Mouse (Mus musculus) liver, adult (tissue): ENCODE results near the gene Dnm3.

Experiments used
- GATA4 ChIP-seq: IDR thresholded peaks from 2 replicates; pipeline ENCODE4 v1.6.1; 2014; ENCODE audit warnings: mild to moderate bottlenecking, low read length; ENCODE audit not compliant: insufficient replicate concordance

Dnm3 gene

DNA sequence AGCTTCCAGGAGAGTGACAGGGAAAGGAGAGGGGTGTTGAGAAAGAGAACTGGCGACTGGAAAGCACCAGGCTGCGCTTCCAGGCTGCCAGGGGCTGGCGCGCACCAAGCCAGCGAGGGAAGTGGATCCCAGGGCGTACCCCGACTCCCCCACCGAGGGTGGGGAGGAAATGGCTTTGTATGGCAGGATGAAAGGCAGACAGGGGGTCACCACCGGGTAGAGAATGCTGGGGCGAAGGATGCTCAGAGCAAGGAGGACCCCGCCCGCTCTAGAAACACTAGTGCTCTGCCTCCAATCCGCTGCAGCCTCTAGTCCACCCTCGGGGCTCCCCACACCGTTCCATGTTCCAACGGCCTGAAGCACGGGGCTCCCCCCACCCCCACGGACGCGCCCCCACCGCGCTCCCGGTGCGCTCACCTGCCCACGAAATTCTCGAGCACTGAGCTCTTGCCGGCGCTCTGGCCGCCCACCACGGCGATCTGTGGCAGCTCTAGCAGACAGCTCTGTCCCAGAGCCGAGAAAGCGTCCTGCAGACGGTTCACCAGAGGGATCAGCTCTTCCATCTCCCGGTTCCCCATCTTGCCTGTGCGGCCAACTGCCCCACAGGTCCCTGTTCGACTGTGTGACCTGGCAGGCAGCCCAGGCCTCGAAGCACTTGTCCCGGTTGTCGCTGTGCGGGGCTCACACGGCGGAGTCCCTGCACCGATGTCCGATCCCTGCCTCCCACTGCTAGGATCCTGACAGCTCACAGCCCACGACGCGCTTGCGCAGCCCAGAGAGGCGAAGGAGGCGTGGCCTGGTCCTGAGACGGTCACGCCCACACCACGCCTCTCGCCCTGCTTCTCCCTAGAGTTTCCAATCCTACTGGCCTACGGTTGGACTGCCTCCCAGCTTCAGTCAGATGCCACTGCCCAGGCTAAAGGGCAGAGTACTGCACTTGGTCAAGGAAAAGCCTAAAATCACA lies at the start of gene Dnm3:
Dnm3 (minus strand) TSS at position 789 of the 964 bp plus-strand sequence.
- TF ChIP-seq GATA4: no peak

DNA sequence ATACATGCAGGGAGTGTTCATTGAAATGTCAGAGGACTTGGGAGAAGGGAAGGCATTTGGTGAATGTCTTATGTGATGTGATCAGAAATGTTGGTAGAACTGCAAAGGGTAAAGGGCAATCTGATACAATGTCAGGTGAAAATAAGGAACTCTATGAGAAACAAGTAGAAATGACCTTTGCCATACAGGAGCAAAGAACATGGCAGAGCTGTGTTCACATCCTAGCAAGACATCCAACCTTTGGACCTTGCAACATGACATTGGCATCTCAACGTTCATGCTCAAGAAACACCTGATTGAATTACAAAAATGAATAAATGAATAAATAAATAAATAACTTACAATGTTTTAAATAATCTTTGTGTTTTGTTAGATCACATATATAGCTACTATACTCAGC lies 37.3 kb upstream of the Dnm3 start:
- TF ChIP-seq GATA4: no peak

DNA sequence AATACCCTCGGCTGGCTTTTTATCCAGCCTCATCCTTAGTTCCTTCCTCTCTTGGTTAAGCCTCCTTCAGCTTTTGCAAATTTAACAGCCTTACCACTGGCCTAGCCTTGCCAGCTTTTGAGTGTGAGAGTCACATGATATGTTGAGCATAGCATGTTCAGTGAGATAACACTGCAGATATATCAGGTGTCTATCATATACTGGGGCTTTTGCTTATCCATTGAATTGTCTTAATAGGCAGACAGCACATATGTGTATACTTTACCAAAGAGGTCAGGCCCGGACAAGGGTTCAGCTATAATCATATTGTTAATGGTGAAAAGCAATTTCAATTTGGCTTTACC lies 32.2 kb upstream of the Dnm3 start:
- TF ChIP-seq GATA4: no peak

DNA sequence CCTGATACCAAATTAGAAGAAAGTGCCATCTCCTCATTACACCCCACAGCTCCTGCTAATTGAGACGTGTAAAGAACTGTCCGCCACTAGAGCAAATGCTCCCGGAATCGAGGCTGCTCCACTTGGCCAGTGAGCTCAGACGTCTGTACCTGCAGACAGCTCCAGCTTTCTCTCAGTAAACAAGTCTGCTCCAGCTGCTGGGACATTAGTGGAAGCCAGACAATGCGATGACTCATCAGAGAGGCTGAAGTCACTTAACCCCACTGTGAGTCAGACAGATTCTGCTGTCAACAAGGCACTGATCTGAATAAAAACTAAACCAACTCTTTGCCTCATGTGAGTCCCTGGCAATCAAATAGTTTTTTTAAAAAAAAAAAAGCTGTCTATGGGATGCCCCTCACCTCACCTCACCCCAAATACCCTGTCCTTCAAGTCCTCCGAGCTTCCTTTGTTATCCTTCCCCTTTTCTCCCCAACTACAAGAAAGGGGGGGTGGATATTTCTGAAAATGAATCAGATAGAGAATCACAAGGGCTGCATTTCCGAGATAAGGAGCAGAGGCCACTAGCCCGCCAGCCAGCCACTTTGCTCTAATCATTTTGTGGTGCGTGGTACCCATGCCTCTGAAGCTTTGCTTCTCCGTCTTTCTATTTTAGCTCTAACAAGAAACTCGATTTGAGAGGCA lies 31.6 kb upstream of the Dnm3 start:
- TF ChIP-seq GATA4: no peak

DNA sequence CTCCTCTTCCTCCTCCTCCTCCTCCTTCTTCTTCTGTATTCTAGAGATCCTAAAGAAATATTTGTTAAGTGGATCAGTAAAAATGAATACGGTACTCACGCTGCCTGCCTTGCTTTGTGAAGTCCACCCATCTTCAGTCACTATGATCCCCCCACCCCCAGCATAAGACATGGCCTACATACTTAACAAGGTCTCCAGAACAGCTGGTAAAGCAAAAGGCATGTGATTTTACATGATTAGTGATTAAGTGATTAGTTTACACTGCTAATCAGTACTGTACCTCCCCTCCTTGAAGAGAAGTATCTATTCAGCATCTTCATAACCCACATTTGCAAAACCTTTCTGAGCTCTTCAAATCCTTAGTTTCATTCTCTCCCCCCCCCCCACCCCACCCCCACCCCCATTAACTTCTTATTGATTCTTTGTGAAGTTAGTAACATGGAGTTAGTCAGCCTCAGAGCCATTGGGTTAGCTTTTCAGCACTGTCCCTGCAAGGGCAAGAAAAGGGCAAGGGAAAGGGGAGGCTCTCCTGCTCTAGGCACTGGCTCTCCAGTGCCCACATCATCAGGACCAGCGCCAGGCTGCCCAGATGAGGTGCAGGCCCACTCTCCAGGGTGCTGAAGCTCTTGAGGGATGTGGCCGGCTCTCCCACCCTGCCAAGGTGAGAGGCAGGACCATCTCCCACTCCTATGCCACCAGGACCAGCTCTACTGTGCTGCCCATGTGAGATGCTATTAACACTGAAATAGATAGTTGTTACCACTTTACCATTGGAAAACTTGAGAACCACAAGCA lies 30.6 kb upstream of the Dnm3 start:
- no peak for TF ChIP-seq GATA4

DNA sequence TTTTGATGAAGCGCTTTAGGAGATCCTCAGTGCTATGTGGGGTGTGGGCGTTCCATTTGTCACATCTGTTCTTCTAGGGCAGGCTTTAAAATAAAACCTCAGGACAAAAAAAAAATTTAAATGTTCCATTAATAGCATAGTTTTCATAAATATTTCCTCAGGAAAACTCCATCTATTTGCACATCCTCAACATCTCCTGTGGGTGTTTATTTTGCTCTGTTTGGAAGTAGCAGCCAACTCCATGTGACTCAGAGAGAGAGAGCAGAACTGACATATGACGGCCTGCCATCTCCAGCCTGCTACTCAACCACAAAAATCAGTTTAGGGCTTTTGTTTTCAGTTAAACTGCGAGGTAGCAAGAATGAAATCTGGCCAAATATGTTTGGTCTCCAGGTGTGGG lies 28.7 kb upstream of the Dnm3 start:
- TF ChIP-seq GATA4: no peak

DNA sequence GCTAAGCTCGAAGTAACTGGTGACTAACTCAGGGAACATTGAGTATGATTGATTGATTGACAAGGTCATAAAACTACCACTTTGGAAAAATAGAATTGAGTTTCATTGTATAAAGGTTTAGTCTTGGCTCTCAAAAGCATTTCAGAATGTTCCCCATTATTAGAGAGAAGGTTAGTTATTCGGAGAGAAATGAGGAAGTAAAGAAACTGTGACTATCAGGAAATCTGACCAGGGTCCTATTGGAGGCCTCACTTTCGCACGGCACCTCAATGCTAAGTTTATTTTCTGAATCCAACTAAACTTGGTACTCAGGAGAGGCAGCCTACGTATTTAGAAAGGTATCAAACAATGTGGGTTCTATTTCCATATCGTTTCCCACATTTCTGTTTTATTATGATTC lies 27.8 kb upstream of the Dnm3 start:
- no peak for TF ChIP-seq GATA4

DNA sequence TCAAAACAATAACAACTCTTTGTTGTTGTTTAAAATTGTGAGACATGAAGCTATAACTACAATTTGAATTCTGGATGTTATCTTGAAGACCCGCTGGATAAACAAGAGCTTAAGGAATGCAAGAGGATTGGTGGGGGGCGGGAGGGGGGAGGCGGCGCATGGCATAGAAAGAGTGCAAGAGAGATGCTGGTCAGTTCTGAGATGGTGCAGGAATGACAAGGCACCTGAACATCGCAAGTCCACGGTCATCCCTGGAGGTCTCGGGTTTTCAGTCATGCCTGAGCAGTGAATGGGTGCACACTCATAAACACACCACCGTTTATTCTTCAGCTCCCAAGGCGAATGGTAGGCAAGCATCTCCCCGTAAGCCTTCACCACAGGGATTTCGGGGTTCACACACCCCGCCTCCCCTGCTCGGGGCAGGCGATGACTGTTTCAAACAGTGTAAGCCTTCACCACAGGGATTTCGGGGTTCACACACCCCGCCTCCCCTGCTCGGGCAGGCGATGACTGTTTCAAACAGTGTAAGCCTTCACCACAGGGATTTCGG lies 1.2 kb downstream of the Dnm3 start:
- TF ChIP-seq GATA4: no peak

DNA sequence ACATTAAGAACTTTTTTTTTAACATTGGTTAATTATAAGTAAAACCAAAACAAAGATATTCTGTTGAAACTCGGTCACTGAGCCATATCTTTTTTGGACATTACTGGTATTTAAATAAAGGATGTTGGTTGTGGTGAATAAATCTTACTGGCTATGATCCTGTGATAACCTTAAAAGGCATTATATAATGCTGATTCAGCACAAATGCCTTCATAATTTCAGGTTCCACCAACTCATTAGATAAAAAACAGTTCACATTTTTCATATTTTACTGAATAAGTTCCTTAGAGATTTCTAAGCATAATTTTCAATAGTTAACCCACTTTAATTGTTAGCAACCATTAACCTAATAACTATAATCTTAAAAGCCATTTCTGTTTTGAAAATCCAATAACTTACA lies 4.9 kb downstream of the Dnm3 start:
- TF ChIP-seq GATA4: no peak

DNA sequence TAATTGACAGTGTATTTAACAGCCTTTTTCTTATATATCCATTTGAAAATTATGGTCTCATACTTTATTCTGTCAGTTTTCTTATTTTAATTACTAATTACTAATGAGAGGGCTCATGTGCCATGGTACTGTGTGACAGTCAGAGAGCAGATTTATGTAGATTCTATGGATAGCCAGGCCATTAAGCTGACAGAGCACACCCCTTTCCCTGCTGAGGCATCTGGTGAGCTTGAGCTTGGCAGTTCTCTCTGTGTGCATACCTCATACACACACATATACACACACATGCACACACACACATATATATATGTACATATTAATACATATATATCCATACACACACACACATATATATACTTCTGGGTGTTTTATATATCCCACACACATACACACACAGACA lies 6.7 kb downstream of the Dnm3 start:
- TF ChIP-seq GATA4: no peak

DNA sequence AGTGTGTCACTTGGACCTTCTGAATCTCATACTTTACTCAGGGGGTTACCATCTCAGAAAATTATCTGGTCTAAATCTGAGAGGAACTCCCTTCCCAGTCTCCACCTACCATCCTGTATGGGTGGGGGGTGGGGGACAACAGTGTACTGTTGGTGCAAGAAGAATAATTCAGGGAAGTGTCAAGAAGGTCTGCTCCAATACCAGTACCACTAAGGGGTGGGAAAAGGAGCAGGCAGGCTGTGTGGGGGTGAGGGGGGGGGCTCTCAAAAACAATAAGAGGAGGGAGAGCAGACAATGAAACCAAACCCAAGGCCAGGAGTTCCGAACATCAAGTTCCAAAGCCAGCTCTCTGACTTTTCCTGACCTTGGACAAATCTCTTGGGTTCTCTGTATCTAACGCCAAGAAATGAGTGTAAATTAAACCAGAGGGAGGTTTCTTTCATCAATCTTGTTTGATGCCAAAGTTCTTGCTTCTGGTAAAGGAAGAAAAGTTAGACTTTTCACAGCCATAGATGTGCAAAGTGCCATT lies 8.0 kb downstream of the Dnm3 start:
- TF ChIP-seq GATA4: no peak

DNA sequence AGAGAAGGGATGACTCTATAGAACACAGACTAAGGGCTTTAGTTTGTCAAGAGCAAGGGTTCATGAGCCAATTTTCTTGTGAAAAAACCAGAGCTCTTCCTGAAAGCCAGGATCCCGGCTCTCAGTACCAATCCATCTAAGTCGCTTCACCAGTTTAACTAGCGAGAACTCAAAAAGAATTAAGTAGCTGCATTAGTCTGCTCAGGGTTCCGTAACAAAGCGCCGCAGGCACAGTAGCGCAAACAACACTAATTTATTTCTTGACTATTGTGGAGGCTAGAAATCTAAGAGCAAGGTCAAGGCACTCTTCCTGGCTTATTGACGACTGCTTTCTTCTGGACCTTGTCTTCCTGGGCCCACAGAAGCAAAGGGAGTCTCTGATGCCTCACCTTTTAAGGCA lies 14.2 kb downstream of the Dnm3 start:
- no peak for TF ChIP-seq GATA4

DNA sequence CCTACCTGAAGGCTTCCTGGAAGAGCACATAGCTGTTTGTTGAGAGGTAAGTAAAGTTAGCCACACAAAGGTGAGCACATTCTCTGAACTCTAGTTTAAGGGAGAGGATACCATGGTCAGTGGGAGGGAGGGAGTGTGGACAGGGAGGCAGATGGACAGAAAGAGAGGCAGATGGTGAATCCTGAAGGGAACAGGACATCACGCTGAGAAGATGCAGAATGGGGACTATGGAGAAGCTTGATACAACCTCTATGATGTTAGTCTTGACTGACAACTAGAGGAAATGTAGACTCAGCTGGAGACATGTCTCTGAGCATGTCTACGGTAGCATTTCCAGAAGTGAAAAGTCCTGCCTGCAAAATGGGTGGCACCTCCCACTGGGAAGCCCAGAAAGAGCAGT lies 19.1 kb downstream of the Dnm3 start:
- TF ChIP-seq GATA4: no peak

DNA sequence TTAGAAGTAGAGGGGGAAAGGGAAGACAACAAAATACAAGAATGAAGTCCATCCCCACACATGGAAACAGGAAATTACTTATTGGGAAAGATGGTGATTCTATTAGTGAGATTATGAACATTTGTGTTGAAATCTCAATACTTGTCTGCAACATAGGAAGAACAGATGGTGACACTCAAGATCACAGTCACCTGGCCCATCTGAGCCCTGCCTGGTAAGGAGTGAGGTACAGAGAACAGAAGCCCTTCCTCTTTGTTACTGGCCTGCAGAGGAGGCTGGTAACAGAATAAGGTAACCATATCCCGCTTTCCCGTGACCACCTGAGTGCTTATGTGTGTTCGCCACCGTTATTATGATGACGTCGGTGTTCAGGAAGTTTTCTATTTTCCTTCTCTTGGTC lies 21.0 kb downstream of the Dnm3 start:
- no peak for TF ChIP-seq GATA4

DNA sequence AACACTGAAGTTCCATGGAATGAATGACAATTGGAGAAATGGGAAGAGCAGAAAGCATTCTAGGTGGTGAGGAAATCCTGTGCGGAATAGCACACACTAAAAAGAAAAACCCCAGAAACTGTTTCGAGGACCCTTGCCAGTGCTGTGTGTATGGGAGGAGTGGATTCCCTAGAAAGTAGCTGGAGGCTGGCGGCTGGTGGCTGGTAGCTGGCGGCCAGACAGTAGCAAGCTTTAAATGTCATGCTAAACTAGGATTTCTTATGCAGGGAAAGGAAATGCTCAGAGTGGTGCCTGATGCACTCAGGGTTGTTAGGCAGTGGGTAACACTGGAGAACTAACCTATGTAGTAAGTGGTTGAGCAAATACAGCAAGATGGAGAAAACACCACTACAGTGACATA lies 21.4 kb downstream of the Dnm3 start:
- no peak for TF ChIP-seq GATA4
